Mouse (Mus musculus): Measurements from ENCODE around the gene Grap.

GRCm38 (mm10) chr11:61673686-61674085, 20.6 kb downstream of the Grap start:
- peak; percentile 52; the same call in 1 of the 2 replicates for TF ChIP-seq CTCF (IDR thresholded peaks at IDR 0.05; ENCODE audit: extremely low read depth, insufficient read length, insufficient replicate concordance, low read depth, low read length)
- no peak for TF ChIP-seq POLR2A (IDR thresholded peaks at IDR 0.05; ENCODE audit: low read depth, low read length)
